Mouse (Mus musculus): ENCODE measurements around the gene Snrpc.

DNA sequence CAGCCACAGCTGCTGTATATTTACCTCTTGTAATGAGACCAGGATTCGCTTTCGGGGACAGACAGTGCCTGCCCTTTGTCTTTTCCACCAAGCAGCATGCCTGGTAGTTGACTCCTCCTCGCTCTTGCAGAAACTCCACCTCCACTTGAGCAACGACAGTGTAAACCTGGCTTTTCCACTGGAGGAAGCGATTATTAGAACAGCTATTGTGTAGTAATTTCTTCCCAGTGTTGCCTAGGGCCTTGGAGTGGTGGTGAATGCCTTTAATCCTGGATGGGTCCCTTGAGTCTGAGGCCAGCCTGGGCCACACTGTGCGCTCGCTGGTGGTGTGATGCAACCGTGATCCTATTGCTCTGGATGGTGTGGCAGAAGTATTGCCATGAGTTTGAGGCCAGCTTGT is 45.2 kb downstream of the Snrpc start:
- TF ChIP-seq CTCF (IDR thresholded peaks at IDR 0.05; ENCODE audit: control insufficient read depth, insufficient read depth, low read length) (no peak), POLR2A (IDR thresholded peaks at IDR 0.05; ENCODE audit: borderline replicate concordance, control insufficient read depth, low read depth, low read length) (no peak)
